Mouse (Mus musculus): ENCODE measurements around the gene Pgam2.

DNA sequence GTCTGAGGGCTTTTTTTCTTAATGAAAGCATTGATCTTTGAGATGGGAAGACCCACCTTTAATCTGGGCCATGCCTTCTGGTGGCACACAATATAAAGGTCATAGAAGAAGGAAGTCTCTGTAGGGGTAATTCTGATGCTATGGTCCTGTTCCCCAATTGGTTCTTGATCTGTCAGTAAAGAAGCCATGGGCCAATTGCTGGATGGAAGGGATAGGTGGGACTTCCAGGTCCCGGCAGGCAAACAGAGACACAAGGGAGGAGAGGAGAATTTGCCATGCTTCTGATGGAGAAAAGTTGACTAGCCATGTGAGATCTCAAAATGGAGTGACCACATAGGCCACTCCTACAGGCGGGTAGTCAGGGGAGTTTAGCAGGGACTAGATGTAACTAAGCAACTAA is 15.7 kb upstream of the Pgam2 start:
- TF ChIP-seq CTCF (conservative IDR thresholded peaks at IDR 0.05; ENCODE audit: low read length), result no peak
- no peak for TF ChIP-seq NANOG (IDR thresholded peaks at IDR 0.05; ENCODE audit: borderline replicate concordance, low read length)
- TF ChIP-seq POU5F1 (IDR thresholded peaks at IDR 0.05; ENCODE audit: borderline replicate concordance, low read length), result no peak
